Mouse (Mus musculus): ENCODE measurements at regions not wholly inside any gene's neighbourhood (a gene's known extent, or its start where the extent isn't known, plus 50 kb on each side); places are given as distances from the start of the nearest gene placed in this dataset.
A peak's percentile ranks its signal among the peaks of the same experiment; 100 is the strongest.

- no peak for DNase-seq (ENCODE audit: low spot score)
These were observed 937.2 kb downstream of the Sorcs1 start for GRCm38 (mm10) chr19:49741239-49741638.

- no peak for DNase-seq (ENCODE audit: low spot score)
These were observed 938.8 kb downstream of the Sorcs1 start for GRCm38 (mm10) chr19:49739483-49740175.

- DNase-seq (ENCODE audit: low spot score) = peak; percentile 3
These were observed 980.8 kb downstream of the Sorcs1 start for GRCm38 (mm10) chr19:49697659-49698058.

GRCm38 (mm10) chr19:49685588-49686281, 992.7 kb downstream of the Sorcs1 start:
- DNase-seq (ENCODE audit: low spot score) = no peak

- no peak for DNase-seq (ENCODE audit: low spot score)
These were observed 997.2 kb downstream of the Sorcs1 start for GRCm38 (mm10) chr19:49681204-49681603.

- no peak for DNase-seq (ENCODE audit: low spot score)
These were observed 998.4 kb downstream of the Sorcs1 start for GRCm38 (mm10) chr19:49680006-49680405.

GRCm38 (mm10) chr19:49675931-49676330, 1002.5 kb downstream of the Sorcs1 start:
- no peak for DNase-seq (ENCODE audit: low spot score)

GRCm38 (mm10) chr19:49629963-49630362, 1048.5 kb downstream of the Sorcs1 start:
- no peak for DNase-seq (ENCODE audit: low spot score)

- no peak for DNase-seq (ENCODE audit: low spot score)
These were observed 1058.5 kb downstream of the Sorcs1 start for GRCm38 (mm10) chr19:49619920-49620319.

GRCm38 (mm10) chr19:49615071-49615470, 1063.4 kb downstream of the Sorcs1 start:
- no peak for DNase-seq (ENCODE audit: low spot score)

Measured in layer of hippocampus, adult 11-12 months (tissue).